Mouse (Mus musculus) embryonic facial prominence, embryonic 11.5 days (tissue): ENCODE results near the gene Ggn. TPM values are rescaled to one million over a fixed set of nuclear protein-coding genes. Genes with fewer than 3 reads are reported as not detected.

Source experiments
- ATAC-seq: fragments of 200-750 bp; cut with Nextera tagmentation; replicated peaks from 2 replicates; pipeline ENCODE4 v1.8.0; 2017; ENCODE audit warnings: low read depth; ENCODE audit not compliant: insufficient number of reproducible peaks, low FRiP score, low TSS enrichment
- DNase-seq: peaks from one replicate; pipeline ENCODE4 v3.0.0-alpha.2; 2015; ENCODE audit warnings: low spot score
- H3K27ac ChIP-seq: fragments of 300-500 bp; sonication (generic); replicated peaks from 2 replicates; pipeline ENCODE4 v1.5.1; 2014; ENCODE audit warnings: mild to moderate bottlenecking, low read depth, low read length, control low read depth
- H3K27me3 ChIP-seq: fragments of 300-500 bp; sonication (generic); 2 replicates; pipeline ENCODE4 v1.6.1; 2014; ENCODE audit warnings: mild to moderate bottlenecking, low read length, moderate library complexity, mixed read lengths; ENCODE audit not compliant: control insufficient read depth, insufficient read depth
- H3K36me3 ChIP-seq: fragments of 300-500 bp; sonication (generic); replicated peaks from 2 replicates; pipeline ENCODE4 v1.6.1; 2014; ENCODE audit warnings: low read depth, mild to moderate bottlenecking, low read length, moderate library complexity, mixed read lengths; ENCODE audit not compliant: control insufficient read depth, insufficient read depth
- H3K4me1 ChIP-seq: fragments of 300-500 bp; sonication (generic); 2 replicates; pipeline ENCODE4 v1.6.1; 2014; ENCODE audit warnings: low read length, mixed read lengths; ENCODE audit not compliant: control insufficient read depth, insufficient read depth
- H3K4me2 ChIP-seq: fragments of 300-500 bp; sonication (generic); 2 replicates; pipeline ENCODE4 v1.6.1; 2014; ENCODE audit warnings: low read depth, mild to moderate bottlenecking, control low read depth, low read length, moderate library complexity
- H3K4me3 ChIP-seq: fragments of 300-500 bp; sonication (generic); 2 replicates; pipeline ENCODE4 v1.5.1; 2014; ENCODE audit warnings: low read depth, low read length, control low read depth
- H3K9ac ChIP-seq: fragments of 300-500 bp; sonication (generic); replicated peaks from 2 replicates; pipeline ENCODE4 v1.6.1; 2014; ENCODE audit warnings: mild to moderate bottlenecking, control low read depth, low read length
- H3K9me3 ChIP-seq: fragments of 300-500 bp; sonication (generic); replicated peaks from 2 replicates; pipeline ENCODE4 v1.6.1; 2016; ENCODE audit warnings: mild to moderate bottlenecking, low read length, inconsistent platforms, mixed read lengths; ENCODE audit not compliant: control insufficient read depth
- WGBS: fragments of 180-500 bp; shearing (Covaris S2); extraction: QIAGEN DNeasy Blood & Tissue Kit; methylation state at CpG from one replicate; pipeline ENCODE4 v1.1.7; 2014; 5-methylcytosine and 5-hydroxymethylcytosine counted together
- polyA plus RNA-seq: library from polyadenylated mRNA; unstranded; fragments of >200 nt; fragmentation: Nextera tagmentation; extraction: Ambion mirVana; gene quantifications from 2 replicates; pipeline ENCODE4 v1.2.1, GENCODE M21; 2014

Gene Ggn
- polyA plus RNA-seq, 1 experiment from 2014 or later, result 0.15 TPM

- DNase-seq (no peak), ATAC-seq (no peak)
- H3K27me3 ChIP-seq, result 0 out of 2 replicates have a peak, but pooled peaks cover under 1% of the 10 kb centered on the region
- H3K9me3 ChIP-seq, result no peaks in the 10 kb centered on the region
- 95% methylated on average over 14 of the region's 14 CpGs for whole genome bisulfite sequencing
- no peak overlapping the region for H3K27ac ChIP-seq
- H3K4me1 ChIP-seq, result no peaks in the 10 kb centered on the region
- H3K9ac ChIP-seq, result no peak overlapping the region
- no peaks in the 10 kb centered on the region for H3K36me3 ChIP-seq
- no peak overlapping the region for H3K4me3 ChIP-seq
- H3K4me2 ChIP-seq, result no peak overlapping the region
These were observed 15.8 kb upstream of the Ggn start for GRCm38 (mm10) chr7:29154018-29154720.

- ATAC-seq (peak; percentile 77), DNase-seq (peak; percentile 88)
These were observed 14.7 kb upstream of the Ggn start for GRCm38 (mm10) chr7:29155196-29155837.

DNA sequence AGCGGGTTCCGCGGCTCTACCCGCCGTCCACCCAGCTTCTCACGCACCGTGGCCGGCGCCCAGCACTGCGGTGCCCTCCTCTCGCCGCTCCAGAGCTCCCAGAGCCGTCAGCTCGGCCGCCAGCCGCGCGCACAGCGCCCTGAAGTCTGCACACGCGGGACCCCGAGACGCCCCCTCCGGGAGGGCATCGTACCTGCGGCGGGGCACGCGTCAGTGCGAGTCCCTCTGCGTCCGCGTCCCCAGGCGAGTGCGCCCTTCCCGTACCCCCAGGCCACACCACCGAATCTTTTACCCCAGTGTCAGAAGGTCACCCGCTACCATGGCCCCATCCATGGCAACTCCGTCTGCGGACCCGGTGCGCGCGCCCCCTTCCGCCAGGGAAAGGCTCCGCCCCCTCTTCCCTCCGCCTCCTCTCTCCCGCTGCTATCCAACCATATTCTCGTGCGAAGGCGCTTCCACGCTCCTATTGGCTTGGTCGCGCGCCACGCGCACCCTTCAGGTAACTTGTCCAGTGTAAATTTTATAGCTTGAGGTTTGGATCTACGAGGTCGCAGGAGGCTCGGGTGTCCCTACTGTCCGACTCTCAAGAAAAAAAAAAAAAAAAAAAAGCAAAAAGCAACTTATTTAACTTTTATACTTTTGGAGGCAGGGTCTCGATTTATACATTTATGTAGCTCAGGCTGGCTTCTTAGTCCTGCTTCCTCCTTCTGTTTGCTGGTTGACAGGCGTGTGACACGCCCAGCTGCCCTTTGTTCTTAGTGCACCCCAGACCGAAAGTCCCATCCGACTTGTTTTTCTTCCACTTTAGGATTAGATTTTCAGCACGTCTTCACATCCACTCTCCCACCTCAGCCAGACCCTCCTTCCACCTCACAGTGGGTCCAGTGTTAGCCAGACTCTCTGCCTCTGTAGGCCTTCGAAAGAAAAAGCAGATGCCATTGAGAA, 13.9 kb upstream of the Ggn start, which contains the start of gene Fam98c:
Fam98c (minus strand) TSS at position 397 of the 945 bp plus-strand sequence.
- Histone ChIP-seq H3K4me2 (peak within 1 kb of the TSS; percentile 96), H3K27me3 (0 out of 2 replicates have a peak, but pooled peaks cover 3% of the 10 kb centered on the region), H3K27ac (peak within 1 kb of the TSS; percentile 71), H3K36me3 (no peaks in the 10 kb centered on the region), H3K9me3 (no peaks in the 10 kb centered on the region), H3K4me3 (peak within 1 kb of the TSS; percentile 73), H3K9ac (peak within 1 kb of the TSS; percentile 65), H3K4me1 (no peaks in the 10 kb centered on the region)
- 4% methylated on average over 59 of the region's 68 CpGs for WGBS
- peak; percentile 91 for DNase-seq
- ATAC-seq, result peak; percentile 70

More at GRCm38 (mm10) chr7:29155196-29155837, 14.7 kb upstream of the Ggn start:
- Histone ChIP-seq H3K27ac (peak overlapping the region; percentile 71), H3K9ac (peak overlapping the region; percentile 65), H3K4me2 (peak overlapping the region; percentile 96), H3K27me3 (0 out of 2 replicates have a peak, but pooled peaks cover 3% of the 10 kb centered on the region), H3K36me3 (no peaks in the 10 kb centered on the region), H3K4me3 (peak overlapping the region; percentile 73), H3K4me1 (no peaks in the 10 kb centered on the region), H3K9me3 (no peaks in the 10 kb centered on the region)
- WGBS, result 6% methylated on average over 37 of the region's 37 CpGs

DNA sequence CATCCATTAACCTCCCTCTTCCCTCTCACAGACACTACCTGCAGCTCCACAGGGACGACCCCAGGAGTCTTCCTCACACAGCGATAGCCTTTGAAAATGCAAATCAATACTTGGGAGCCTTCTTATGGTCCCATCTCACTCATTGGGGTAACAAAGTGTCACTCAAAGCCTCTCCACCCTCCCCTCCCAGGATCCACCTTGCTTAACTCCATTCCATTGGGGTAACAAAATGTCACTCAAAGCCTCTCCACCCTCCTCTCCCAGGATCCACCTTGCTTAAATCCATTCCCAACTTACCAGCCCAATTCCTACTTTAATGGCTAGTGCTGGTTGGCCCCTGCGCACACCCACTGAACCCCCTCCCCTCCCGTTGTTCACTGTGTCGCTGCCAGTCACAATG, 11.7 kb upstream of the Ggn start:
- Histone ChIP-seq H3K9ac (no peak overlapping the region), H3K9me3 (no peaks in the 10 kb centered on the region), H3K4me3 (no peak overlapping the region), H3K27ac (no peak overlapping the region), H3K36me3 (no peaks in the 10 kb centered on the region), H3K27me3 (0 out of 2 replicates have a peak, but pooled peaks cover 3% of the 10 kb centered on the region), H3K4me2 (no peak overlapping the region), H3K4me1 (no peaks in the 10 kb centered on the region)
- ATAC-seq (no peak), DNase-seq (no peak)
- WGBS, result 1% methylated on average over 5 of the region's 5 CpGs

- DNase-seq (no peak), ATAC-seq (no peak)
- Histone ChIP-seq H3K9me3 (no peaks in the 10 kb centered on the region), H3K9ac (no peak overlapping the region), H3K27me3 (0 out of 2 replicates have a peak, but pooled peaks cover 3% of the 10 kb centered on the region), H3K36me3 (no peaks in the 10 kb centered on the region), H3K4me1 (no peaks in the 10 kb centered on the region), H3K4me3 (no peak overlapping the region), H3K4me2 (no peak overlapping the region), H3K27ac (no peak overlapping the region)
- 74% methylated on average over 5 of the region's 5 CpGs for WGBS
These were observed 7.7 kb upstream of the Ggn start for GRCm38 (mm10) chr7:29162294-29162693.

GRCm38 (mm10) chr7:29162750-29163525, 7.1 kb upstream of the Ggn start:
- Histone ChIP-seq H3K4me2 (no peak overlapping the region; the same call in 1 of the 2 replicates), H3K9me3 (no peaks in the 10 kb centered on the region), H3K4me3 (no peak overlapping the region), H3K4me1 (no peaks in the 10 kb centered on the region), H3K36me3 (no peaks in the 10 kb centered on the region), H3K9ac (no peak overlapping the region), H3K27me3 (peaks cover 6% of the 10 kb centered on the region), H3K27ac (no peak overlapping the region)
- peak; percentile 24; the same call in 1 of the 2 replicates for ATAC-seq
- WGBS, result 17% methylated on average over 9 of the region's 9 CpGs
- peak; percentile 65 for DNase-seq

DNA sequence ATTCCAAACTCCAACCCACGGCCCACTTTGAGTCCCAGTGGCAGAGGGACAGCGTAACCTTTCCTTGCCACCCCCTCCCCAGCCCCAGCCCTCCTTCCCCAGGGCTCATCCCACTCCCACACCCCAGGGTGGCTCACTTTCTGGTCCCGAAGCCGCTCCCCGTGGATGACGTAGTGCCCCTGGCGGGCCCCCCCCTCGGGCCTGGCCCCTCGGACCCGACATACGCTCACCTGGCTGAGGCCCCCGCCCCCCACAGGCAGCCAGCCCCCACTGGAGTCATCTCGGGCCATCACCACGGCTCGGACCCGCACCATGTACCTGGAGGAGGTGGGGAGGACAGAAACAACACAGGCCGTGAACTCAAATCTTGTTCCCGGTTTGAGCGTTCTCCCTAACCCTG, 2.4 kb upstream of the Ggn start:
- H3K4me3 ChIP-seq, result peak overlapping the region; percentile 49; the same call in 1 of the 2 replicates
- H3K4me2 ChIP-seq, result peak overlapping the region; percentile 48
- DNase-seq (no peak), ATAC-seq (no peak)
- peaks cover 18% of the 10 kb centered on the region for H3K27me3 ChIP-seq
- H3K9ac ChIP-seq, result no peak overlapping the region
- no peak overlapping the region for H3K27ac ChIP-seq
- no peaks in the 10 kb centered on the region for H3K9me3 ChIP-seq
- H3K36me3 ChIP-seq, result no peaks in the 10 kb centered on the region
- WGBS, result 12% methylated on average over 19 of the region's 19 CpGs
- H3K4me1 ChIP-seq, result peaks cover 9% of the 10 kb centered on the region
